Mouse (Mus musculus) hindbrain, embryonic 10.5 days (tissue): ENCODE measurements around the gene Fcgr3. TPM values are rescaled to one million over a fixed set of nuclear protein-coding genes. Genes with fewer than 3 reads are reported as not detected.
"Not testable (repeated sequence)": the region's sequence is repeated elsewhere in the genome, so short reads cannot be mapped to it uniquely, and the experiment has no call there.

ENCODE experiments used
- DNase-seq: peaks from one replicate; pipeline ENCODE4 v3.0.0-alpha.2; 2017; ENCODE audit warnings: low spot score
- H3K27ac ChIP-seq: fragments of 300-500 bp; sonication (generic); 2 replicates; pipeline ENCODE4 v1.5.1; 2016; ENCODE audit warnings: mild to moderate bottlenecking, moderate library complexity
- H3K27me3 ChIP-seq: fragments of 300-500 bp; sonication (generic); 2 replicates; pipeline ENCODE4 v1.6.1; 2016; ENCODE audit warnings: mild to moderate bottlenecking; ENCODE audit not compliant: poor library complexity, insufficient read depth, severe bottlenecking
- H3K36me3 ChIP-seq: fragments of 300-500 bp; sonication (generic); 2 replicates; pipeline ENCODE4 v1.6.1; 2016; ENCODE audit warnings: mild to moderate bottlenecking, moderate library complexity
- H3K4me1 ChIP-seq: fragments of 300-500 bp; sonication (generic); replicated peaks from 2 replicates; pipeline ENCODE4 v1.6.1; 2016; ENCODE audit warnings: mild to moderate bottlenecking
- H3K4me3 ChIP-seq: fragments of 300-500 bp; sonication (generic); 2 replicates; pipeline ENCODE4 v1.5.1; 2016; ENCODE audit warnings: mild to moderate bottlenecking, moderate library complexity
- H3K9me3 ChIP-seq: fragments of 300-500 bp; sonication (generic); 2 replicates; pipeline ENCODE4 v1.6.1; 2016; ENCODE audit warnings: mild to moderate bottlenecking, moderate library complexity
- WGBS: fragments of 180-500 bp; shearing (Covaris S2); methylation state at CpG from one replicate; pipeline ENCODE4 v1.1.7; 2016; 5-methylcytosine and 5-hydroxymethylcytosine counted together
- polyA plus RNA-seq: library from polyadenylated mRNA; unstranded; fragments of >200 nt; fragmentation: Nextera tagmentation; extraction: Ambion mirVana; gene quantifications from 2 replicates; pipeline ENCODE4 v1.2.1, GENCODE M21; 2016

The Fcgr3 gene
- polyA plus RNA-seq: 4.7 and 7.6 TPM in 2 replicates

- peaks cover 12% of the 10 kb centered on the region for H3K4me1 ChIP-seq
- peaks cover 45% of the 10 kb centered on the region for H3K27me3 ChIP-seq
- H3K27ac ChIP-seq, H3K36me3 ChIP-seq, H3K9me3 ChIP-seq: not testable (repeated sequence)
- peak; percentile 90 for DNase-seq
- 2% methylated on average over 45 of the region's 75 CpGs for WGBS
- H3K4me3 ChIP-seq: peak within 1 kb of the TSS; percentile 46
Observed at GRCm38 (mm10) chr1:171064491-171065242, at the start of gene Fcgr3. Gene Fcgr3 (minus strand): TSS chr1:171064935.

- Histone ChIP-seq H3K4me3 (peak within 1 kb of the TSS; percentile 63), H3K27me3 (0 out of 2 replicates have a peak, but pooled peaks cover 3% of the 10 kb centered on the region), H3K36me3 (no peaks in the 10 kb centered on the region), H3K27ac (peak within 1 kb of the TSS; percentile 92), H3K4me1 (peaks cover 35% of the 10 kb centered on the region), H3K9me3 (no peaks in the 10 kb centered on the region)
- under 1% methylated on average over 24 of the region's 24 CpGs for WGBS
- DNase-seq: peak; percentile 82
Observed at GRCm38 (mm10) chr1:171113873-171114299, 49.2 kb upstream of the Fcgr3 start, which contains the start of gene Cfap126. Gene Cfap126 (plus strand): TSS chr1:171113918.

- no peak for DNase-seq
- peaks cover 35% of the 10 kb centered on the region for H3K4me1 ChIP-seq
- no peaks in the 10 kb centered on the region for H3K36me3 ChIP-seq
- H3K9me3 ChIP-seq: no peaks in the 10 kb centered on the region
- H3K27me3 ChIP-seq: 0 out of 2 replicates have a peak, but pooled peaks cover 6% of the 10 kb centered on the region
- H3K27ac ChIP-seq: no peak overlapping the region
- no peak overlapping the region for H3K4me3 ChIP-seq
- WGBS: 84% methylated on average over 4 of the region's 4 CpGs
Observed at GRCm38 (mm10) chr1:171112986-171113385, 48.3 kb upstream of the Fcgr3 start.

GRCm38 (mm10) chr1:171111781-171112575 is 47.2 kb upstream of the Fcgr3 start:
- 5% methylated on average over 15 of the region's 15 CpGs for WGBS
- peak; percentile 69 for DNase-seq
- Histone ChIP-seq H3K27me3 (0 out of 2 replicates have a peak, but pooled peaks cover 6% of the 10 kb centered on the region), H3K27ac (peak overlapping the region; percentile 71), H3K9me3 (no peaks in the 10 kb centered on the region), H3K4me3 (peak overlapping the region; percentile 59), H3K36me3 (no peaks in the 10 kb centered on the region), H3K4me1 (peaks cover 35% of the 10 kb centered on the region)

GRCm38 (mm10) chr1:171111020-171111780 is 46.5 kb upstream of the Fcgr3 start:
- under 1% methylated on average over 38 of the region's 38 CpGs for WGBS
- Histone ChIP-seq H3K4me1 (peaks cover 35% of the 10 kb centered on the region), H3K36me3 (no peaks in the 10 kb centered on the region), H3K27me3 (0 out of 2 replicates have a peak, but pooled peaks cover 6% of the 10 kb centered on the region), H3K27ac (peak overlapping the region; percentile 89), H3K9me3 (no peaks in the 10 kb centered on the region), H3K4me3 (peak overlapping the region; percentile 59)
- DNase-seq: peak; percentile 93

GRCm38 (mm10) chr1:171110659-171111019 is 45.9 kb upstream of the Fcgr3 start:
- Histone ChIP-seq H3K36me3 (no peaks in the 10 kb centered on the region), H3K27me3 (0 out of 2 replicates have a peak, but pooled peaks cover 6% of the 10 kb centered on the region), H3K27ac (peak overlapping the region; percentile 89), H3K9me3 (no peaks in the 10 kb centered on the region), H3K4me1 (peaks cover 35% of the 10 kb centered on the region), H3K4me3 (peak overlapping the region; percentile 59)
- DNase-seq: peak; percentile 75
- WGBS: 11% methylated on average over 15 of the region's 15 CpGs

GRCm38 (mm10) chr1:171109620-171110019 is 44.9 kb upstream of the Fcgr3 start:
- no peak overlapping the region for H3K27ac ChIP-seq
- no peaks in the 10 kb centered on the region for H3K36me3 ChIP-seq
- H3K4me1 ChIP-seq: peaks cover 35% of the 10 kb centered on the region
- H3K27me3 ChIP-seq: 0 out of 2 replicates have a peak, but pooled peaks cover 6% of the 10 kb centered on the region
- peak overlapping the region; percentile 13 for H3K4me3 ChIP-seq
- peak; percentile 31 for DNase-seq
- 31% methylated on average over 9 of the region's 9 CpGs for WGBS
- H3K9me3 ChIP-seq: no peaks in the 10 kb centered on the region

GRCm38 (mm10) chr1:171105226-171105625 is 40.5 kb upstream of the Fcgr3 start:
- H3K4me3 ChIP-seq: no peak overlapping the region

GRCm38 (mm10) chr1:171103179-171103840 is 38.6 kb upstream of the Fcgr3 start:
- Histone ChIP-seq H3K9me3 (no peaks in the 10 kb centered on the region), H3K27ac (0 out of 2 replicates have a peak overlapping the region, but pooled peaks have one; percentile 24), H3K4me1 (peaks cover 10% of the 10 kb centered on the region), H3K4me3 (peak overlapping the region; percentile 71), H3K36me3 (no peaks in the 10 kb centered on the region), H3K27me3 (no peaks in the 10 kb centered on the region)
- 10% methylated on average over 10 of the region's 10 CpGs for WGBS
- no peak for DNase-seq

More at GRCm38 (mm10) chr1:171105226-171105625, 40.5 kb upstream of the Fcgr3 start:
- no peak for DNase-seq
- 70% methylated on average over 6 of the region's 6 CpGs for WGBS
- Histone ChIP-seq H3K9me3 (no peaks in the 10 kb centered on the region), H3K27me3 (0 out of 2 replicates have a peak, but pooled peaks cover 6% of the 10 kb centered on the region), H3K4me1 (peaks cover 18% of the 10 kb centered on the region), H3K27ac (no peak overlapping the region), H3K36me3 (no peaks in the 10 kb centered on the region)

- no peaks in the 10 kb centered on the region for H3K9me3 ChIP-seq
- H3K4me1 ChIP-seq: peaks cover 10% of the 10 kb centered on the region
- no peaks in the 10 kb centered on the region for H3K36me3 ChIP-seq
- H3K4me3 ChIP-seq: peak overlapping the region; percentile 71
- peak; percentile 92 for DNase-seq
- peak overlapping the region; percentile 86 for H3K27ac ChIP-seq
- WGBS: under 1% methylated on average over 35 of the region's 35 CpGs
- no peaks in the 10 kb centered on the region for H3K27me3 ChIP-seq
Observed at GRCm38 (mm10) chr1:171102547-171103177, 37.9 kb upstream of the Fcgr3 start.

- Histone ChIP-seq H3K4me3 (peak overlapping the region; percentile 71), H3K4me1 (peaks cover 10% of the 10 kb centered on the region), H3K27me3 (0 out of 2 replicates have a peak, but pooled peaks cover 4% of the 10 kb centered on the region), H3K9me3 (no peaks in the 10 kb centered on the region), H3K36me3 (no peaks in the 10 kb centered on the region), H3K27ac (peak overlapping the region; percentile 86)
- WGBS: under 1% methylated on average over 40 of the region's 40 CpGs
- peak; percentile 89 for DNase-seq
Observed at GRCm38 (mm10) chr1:171101733-171102546, 37.2 kb upstream of the Fcgr3 start.
